Mouse (Mus musculus): Measurements from ENCODE around the gene Ttc33. TPM values are rescaled to one million over a fixed set of nuclear protein-coding genes. Genes with fewer than 3 reads are reported as not detected.

The Ttc33 gene
- total and polyA plus RNA-seq, 2 experiments from 2014 or later: 32.9 to 33.6 TPM

- no peaks in the 10 kb centered on the region for H3K9me3 ChIP-seq (replicated peaks; ENCODE audit: control insufficient read depth, low read length)
- H3K4me2 ChIP-seq (ENCODE audit: low read depth, low read length): no peak overlapping the region
- H3K4me1 ChIP-seq (ENCODE audit: control insufficient read depth, insufficient read depth): peaks cover 9% of the 10 kb centered on the region
- WGBS: 80% methylated on average over 4 of the region's 4 CpGs
- no peak overlapping the region for H3K4me3 ChIP-seq (ENCODE audit: low read depth, low read length)
- H3K27ac ChIP-seq (ENCODE audit: low read depth): no peak overlapping the region
- TF ChIP-seq EP300 (IDR thresholded peaks at IDR 0.05; ENCODE audit: low read depth): no peak
- TF ChIP-seq CTCF (IDR thresholded peaks at IDR 0.05; ENCODE audit: low read depth): no peak
- no peaks in the 10 kb centered on the region for H3K36me3 ChIP-seq (replicated peaks; ENCODE audit: control insufficient read depth, insufficient read depth, low read length)
- no peak overlapping the region for H3K9ac ChIP-seq (replicated peaks; ENCODE audit: low read depth, low read length)
- ATAC-seq (ENCODE audit: insufficient read depth, low read depth) (no peak), DNase-seq (ENCODE audit: low spot score) (no peak)
- H3K27me3 ChIP-seq (ENCODE audit: control insufficient read depth, insufficient read depth, low read length): no peaks in the 10 kb centered on the region
Observed at GRCm38 (mm10) chr15:5149187-5149586, 36.1 kb upstream of the Ttc33 start.

GRCm38 (mm10) chr15:5152171-5152570 lies 33.2 kb upstream of the Ttc33 start:
- no peak overlapping the region for H3K4me2 ChIP-seq (ENCODE audit: low read depth, low read length)
- TF ChIP-seq EP300 (IDR thresholded peaks at IDR 0.05; ENCODE audit: low read depth): no peak
- no peak for TF ChIP-seq CTCF (IDR thresholded peaks at IDR 0.05; ENCODE audit: low read depth)
- WGBS: 86% methylated on average over 6 of the region's 6 CpGs
- no peaks in the 10 kb centered on the region for H3K36me3 ChIP-seq (replicated peaks; ENCODE audit: control insufficient read depth, insufficient read depth, low read length)
- no peak for ATAC-seq (ENCODE audit: insufficient read depth, low read depth)
- DNase-seq (ENCODE audit: low spot score): no peak
- no peak overlapping the region for H3K27ac ChIP-seq (ENCODE audit: low read depth)
- H3K4me3 ChIP-seq (ENCODE audit: low read depth, low read length): no peak overlapping the region
- H3K4me1 ChIP-seq (ENCODE audit: control insufficient read depth, insufficient read depth): peaks cover 2% of the 10 kb centered on the region; the same call in 1 of the 2 replicates
- H3K9ac ChIP-seq (replicated peaks; ENCODE audit: low read depth, low read length): no peak overlapping the region
- H3K9me3 ChIP-seq (replicated peaks; ENCODE audit: control insufficient read depth, low read length): no peaks in the 10 kb centered on the region
- H3K27me3 ChIP-seq (ENCODE audit: control insufficient read depth, insufficient read depth, low read length): no peaks in the 10 kb centered on the region

GRCm38 (mm10) chr15:5154621-5155020 lies 30.7 kb upstream of the Ttc33 start:
- no peaks in the 10 kb centered on the region for H3K36me3 ChIP-seq (replicated peaks; ENCODE audit: control insufficient read depth, insufficient read depth, low read length)
- TF ChIP-seq CTCF (IDR thresholded peaks at IDR 0.05; ENCODE audit: low read depth) (no peak), EP300 (IDR thresholded peaks at IDR 0.05; ENCODE audit: low read depth) (no peak)
- H3K9ac ChIP-seq (replicated peaks; ENCODE audit: low read depth, low read length): no peak overlapping the region
- H3K4me1 ChIP-seq (ENCODE audit: control insufficient read depth, insufficient read depth): peaks cover 8% of the 10 kb centered on the region; the same call in 1 of the 2 replicates
- ATAC-seq (ENCODE audit: insufficient read depth, low read depth): no peak
- H3K27ac ChIP-seq (ENCODE audit: low read depth): no peak overlapping the region
- DNase-seq (ENCODE audit: low spot score): no peak
- 52% methylated on average over 9 of the region's 9 CpGs for WGBS
- no peak overlapping the region for H3K4me2 ChIP-seq (ENCODE audit: low read depth, low read length)
- H3K4me3 ChIP-seq (ENCODE audit: low read depth, low read length): no peak overlapping the region
- H3K27me3 ChIP-seq (ENCODE audit: control insufficient read depth, insufficient read depth, low read length): no peaks in the 10 kb centered on the region
- no peaks in the 10 kb centered on the region for H3K9me3 ChIP-seq (replicated peaks; ENCODE audit: control insufficient read depth, low read length)

DNA sequence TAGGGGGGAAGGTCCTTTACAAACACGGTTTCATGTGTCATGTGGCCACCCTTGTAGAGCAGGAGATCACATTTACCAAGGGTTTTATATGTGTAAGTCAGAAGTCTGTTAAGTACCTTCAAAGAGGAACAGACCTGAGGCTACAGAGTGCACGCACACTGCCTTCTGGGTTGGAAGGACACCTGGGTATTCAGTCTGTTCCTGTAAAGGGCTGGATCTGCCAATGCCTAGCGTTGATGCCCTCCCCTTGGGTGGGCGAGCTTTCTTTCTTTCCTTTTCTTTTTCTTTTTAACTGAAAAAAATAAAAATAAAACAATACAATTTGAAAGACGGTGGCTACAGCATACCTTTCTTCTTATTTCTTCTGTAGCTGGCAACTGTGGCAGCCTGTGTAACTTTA lies 30.2 kb upstream of the Ttc33 start:
- Histone ChIP-seq H3K9ac (replicated peaks; ENCODE audit: low read depth, low read length) (no peak overlapping the region), H3K4me1 (ENCODE audit: control insufficient read depth, insufficient read depth) (peaks cover 8% of the 10 kb centered on the region; the same call in 1 of the 2 replicates), H3K36me3 (replicated peaks; ENCODE audit: control insufficient read depth, insufficient read depth, low read length) (no peaks in the 10 kb centered on the region), H3K4me3 (ENCODE audit: low read depth, low read length) (no peak overlapping the region), H3K27ac (ENCODE audit: low read depth) (no peak overlapping the region), H3K4me2 (ENCODE audit: low read depth, low read length) (no peak overlapping the region), H3K9me3 (replicated peaks; ENCODE audit: control insufficient read depth, low read length) (no peaks in the 10 kb centered on the region), H3K27me3 (ENCODE audit: control insufficient read depth, insufficient read depth, low read length) (no peaks in the 10 kb centered on the region)
- DNase-seq (ENCODE audit: low spot score) (no peak), ATAC-seq (ENCODE audit: insufficient read depth, low read depth) (no peak)
- TF ChIP-seq EP300 (IDR thresholded peaks at IDR 0.05; ENCODE audit: low read depth) (no peak), CTCF (IDR thresholded peaks at IDR 0.05; ENCODE audit: low read depth) (no peak)
- 74% methylated on average over 5 of the region's 5 CpGs for WGBS

- ATAC-seq (ENCODE audit: insufficient read depth, low read depth) (no peak), DNase-seq (ENCODE audit: low spot score) (no peak)
- Histone ChIP-seq H3K4me3 (ENCODE audit: low read depth, low read length) (no peak overlapping the region), H3K4me1 (ENCODE audit: control insufficient read depth, insufficient read depth) (peaks cover 8% of the 10 kb centered on the region; the same call in 1 of the 2 replicates), H3K4me2 (ENCODE audit: low read depth, low read length) (no peak overlapping the region), H3K36me3 (replicated peaks; ENCODE audit: control insufficient read depth, insufficient read depth, low read length) (no peaks in the 10 kb centered on the region; the same call in 1 of the 2 replicates), H3K9me3 (replicated peaks; ENCODE audit: control insufficient read depth, low read length) (no peaks in the 10 kb centered on the region), H3K27ac (ENCODE audit: low read depth) (no peak overlapping the region), H3K9ac (replicated peaks; ENCODE audit: low read depth, low read length) (no peak overlapping the region), H3K27me3 (ENCODE audit: control insufficient read depth, insufficient read depth, low read length) (no peaks in the 10 kb centered on the region)
- no peak for TF ChIP-seq EP300 (IDR thresholded peaks at IDR 0.05; ENCODE audit: low read depth)
- no peak for TF ChIP-seq CTCF (IDR thresholded peaks at IDR 0.05; ENCODE audit: low read depth)
- whole genome bisulfite sequencing: 79% methylated on average over 4 of the region's 4 CpGs
Observed at GRCm38 (mm10) chr15:5156355-5156754, 29.0 kb upstream of the Ttc33 start.

DNA sequence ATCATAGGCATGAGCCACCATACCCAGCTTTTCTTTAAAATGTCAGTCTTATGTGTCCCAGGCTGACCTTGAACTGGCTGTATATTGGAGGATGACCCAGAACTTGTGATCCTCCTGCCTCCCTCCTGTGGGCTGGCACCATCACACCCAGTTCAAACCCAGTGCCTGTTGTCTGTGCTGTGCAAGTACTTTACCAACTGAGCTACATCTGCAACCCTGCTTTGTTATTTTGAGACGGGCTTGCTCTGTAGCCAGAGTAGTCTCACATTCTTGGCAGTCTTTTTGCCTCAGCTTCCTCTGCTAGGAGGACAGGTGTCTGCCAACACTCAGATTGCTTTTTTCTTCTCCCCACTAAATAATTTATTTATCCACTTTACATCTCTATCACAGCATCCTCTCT lies 27.9 kb upstream of the Ttc33 start:
- no peak for DNase-seq (ENCODE audit: low spot score)
- no peak for TF ChIP-seq CTCF (IDR thresholded peaks at IDR 0.05; ENCODE audit: low read depth)
- TF ChIP-seq EP300 (IDR thresholded peaks at IDR 0.05; ENCODE audit: low read depth): no peak
- Histone ChIP-seq H3K4me2 (ENCODE audit: low read depth, low read length) (no peak overlapping the region), H3K27me3 (ENCODE audit: control insufficient read depth, insufficient read depth, low read length) (no peaks in the 10 kb centered on the region), H3K9ac (replicated peaks; ENCODE audit: low read depth, low read length) (no peak overlapping the region), H3K9me3 (replicated peaks; ENCODE audit: control insufficient read depth, low read length) (no peaks in the 10 kb centered on the region), H3K27ac (ENCODE audit: low read depth) (no peak overlapping the region), H3K36me3 (replicated peaks; ENCODE audit: control insufficient read depth, insufficient read depth, low read length) (no peaks in the 10 kb centered on the region; the same call in 1 of the 2 replicates), H3K4me1 (ENCODE audit: control insufficient read depth, insufficient read depth) (peaks cover 8% of the 10 kb centered on the region; the same call in 1 of the 2 replicates), H3K4me3 (ENCODE audit: low read depth, low read length) (no peak overlapping the region)
- no peak for ATAC-seq (ENCODE audit: insufficient read depth, low read depth)
- 22% methylated on average over 1 of the region's 1 CpGs for WGBS

All from heart, postnatal 0 days (tissue).